Mouse (Mus musculus) lung, postnatal 0 days (tissue): ENCODE measurements around the gene Arfgef2.

Source experiments
- CTCF ChIP-seq: IDR thresholded peaks from 2 replicates; pipeline ENCODE4 v1.5.1; 2016; ENCODE audit warnings: antibody characterized with exemption, mild to moderate bottlenecking
- EP300 ChIP-seq: IDR thresholded peaks from 2 replicates; pipeline ENCODE4 v1.6.1; 2016; ENCODE audit warnings: antibody characterized with exemption, mild to moderate bottlenecking, control low read depth

GRCm38 (mm10) chr2:166779956-166780355 lies 25.4 kb upstream of the Arfgef2 start:
- TF ChIP-seq EP300 (no peak), CTCF (no peak)
